Mouse (Mus musculus): ENCODE measurements around the gene Stra6l. TPM values are rescaled to one million over a fixed set of nuclear protein-coding genes. Genes with fewer than 3 reads are reported as not detected.

The Stra6l gene
- polyA plus RNA-seq, 1 experiment = 6.3 TPM

- no peak overlapping the region for H3K27ac ChIP-seq (ENCODE audit: insufficient read depth, low read depth, low read length)
- no peaks in the 10 kb centered on the region for H3K27me3 ChIP-seq (replicated peaks; ENCODE audit: control insufficient read depth, insufficient read depth, low read length)
- DNase-seq = no peak
- H3K4me1 ChIP-seq (ENCODE audit: control insufficient read depth, insufficient read depth, low read length) = peaks cover 4% of the 10 kb centered on the region; the same call in 1 of the 2 replicates
- H3K4me3 ChIP-seq (ENCODE audit: insufficient read depth, low read depth, low read length) = no peak overlapping the region
- WGBS = 88% methylated on average over 2 of the region's 2 CpGs
- no peaks in the 10 kb centered on the region for H3K36me3 ChIP-seq (ENCODE audit: control insufficient read depth, insufficient read depth, low read length)
- no peak for TF ChIP-seq CTCF (conservative IDR thresholded peaks at IDR 0.05; ENCODE audit: insufficient read depth, insufficient read length, low read depth, low read length)
Measured at GRCm38 (mm10) chr4:45846263-45846662, 2.2 kb upstream of the Stra6l start.

GRCm38 (mm10) chr4:45848825-45849156 is 327 bp downstream of the Stra6l start:
- peaks cover 11% of the 10 kb centered on the region; the same call in 1 of the 2 replicates for H3K4me1 ChIP-seq (ENCODE audit: control insufficient read depth, insufficient read depth, low read length)
- DNase-seq = peak; percentile 40
- no peak overlapping the region for H3K27ac ChIP-seq (ENCODE audit: insufficient read depth, low read depth, low read length)
- H3K36me3 ChIP-seq (ENCODE audit: control insufficient read depth, insufficient read depth, low read length) = no peaks in the 10 kb centered on the region
- H3K27me3 ChIP-seq (replicated peaks; ENCODE audit: control insufficient read depth, insufficient read depth, low read length) = no peaks in the 10 kb centered on the region
- no peak overlapping the region for H3K4me3 ChIP-seq (ENCODE audit: insufficient read depth, low read depth, low read length)
- 17% methylated on average over 10 of the region's 10 CpGs for WGBS
- TF ChIP-seq CTCF (conservative IDR thresholded peaks at IDR 0.05; ENCODE audit: insufficient read depth, insufficient read length, low read depth, low read length) (no peak), POLR2A (IDR thresholded peaks at IDR 0.05; ENCODE audit: low read depth, low read length) (no peak)

- 86% methylated on average over 1 of the region's 1 CpGs for WGBS
- H3K27me3 ChIP-seq (replicated peaks; ENCODE audit: control insufficient read depth, insufficient read depth, low read length) = no peaks in the 10 kb centered on the region
- H3K27ac ChIP-seq (ENCODE audit: insufficient read depth, low read depth, low read length) = no peak overlapping the region
- TF ChIP-seq POLR2A (IDR thresholded peaks at IDR 0.05; ENCODE audit: low read depth, low read length) (no peak), CTCF (conservative IDR thresholded peaks at IDR 0.05; ENCODE audit: insufficient read depth, insufficient read length, low read depth, low read length) (no peak)
- no peak overlapping the region for H3K4me3 ChIP-seq (ENCODE audit: insufficient read depth, low read depth, low read length)
- H3K36me3 ChIP-seq (ENCODE audit: control insufficient read depth, insufficient read depth, low read length) = no peaks in the 10 kb centered on the region
- H3K4me1 ChIP-seq (ENCODE audit: control insufficient read depth, insufficient read depth, low read length) = peaks cover 11% of the 10 kb centered on the region; the same call in 1 of the 2 replicates
- DNase-seq = no peak
Measured at GRCm38 (mm10) chr4:45849419-45849818, 955 bp downstream of the Stra6l start.

GRCm38 (mm10) chr4:45851640-45852051 is 3.2 kb downstream of the Stra6l start:
- Histone ChIP-seq H3K4me3 (ENCODE audit: insufficient read depth, low read depth, low read length) (no peak overlapping the region), H3K27ac (ENCODE audit: insufficient read depth, low read depth, low read length) (no peak overlapping the region), H3K36me3 (ENCODE audit: control insufficient read depth, insufficient read depth, low read length) (no peaks in the 10 kb centered on the region), H3K27me3 (replicated peaks; ENCODE audit: control insufficient read depth, insufficient read depth, low read length) (no peaks in the 10 kb centered on the region), H3K4me1 (ENCODE audit: control insufficient read depth, insufficient read depth, low read length) (peaks cover 11% of the 10 kb centered on the region; the same call in 1 of the 2 replicates)
- peak; percentile 91 for DNase-seq
- 28% methylated on average over 3 of the region's 3 CpGs for WGBS
- TF ChIP-seq POLR2A (IDR thresholded peaks at IDR 0.05; ENCODE audit: low read depth, low read length) (no peak), CTCF (conservative IDR thresholded peaks at IDR 0.05; ENCODE audit: insufficient read depth, insufficient read length, low read depth, low read length) (no peak)

GRCm38 (mm10) chr4:45853496-45854246 is 5.2 kb downstream of the Stra6l start:
- 75% methylated on average over 15 of the region's 15 CpGs for WGBS
- no peak overlapping the region for H3K4me3 ChIP-seq (ENCODE audit: insufficient read depth, low read depth, low read length)
- no peaks in the 10 kb centered on the region for H3K27me3 ChIP-seq (replicated peaks; ENCODE audit: control insufficient read depth, insufficient read depth, low read length)
- TF ChIP-seq CTCF (conservative IDR thresholded peaks at IDR 0.05; ENCODE audit: insufficient read depth, insufficient read length, low read depth, low read length) (no peak), POLR2A (IDR thresholded peaks at IDR 0.05; ENCODE audit: low read depth, low read length) (no peak)
- peaks cover 8% of the 10 kb centered on the region; the same call in 1 of the 2 replicates for H3K4me1 ChIP-seq (ENCODE audit: control insufficient read depth, insufficient read depth, low read length)
- H3K36me3 ChIP-seq (ENCODE audit: control insufficient read depth, insufficient read depth, low read length) = no peaks in the 10 kb centered on the region
- no peak overlapping the region for H3K27ac ChIP-seq (ENCODE audit: insufficient read depth, low read depth, low read length)
- no peak for DNase-seq

- WGBS = 47% methylated on average over 19 of the region's 19 CpGs
- no peak overlapping the region for H3K4me3 ChIP-seq (ENCODE audit: insufficient read depth, low read depth, low read length)
- TF ChIP-seq CTCF (conservative IDR thresholded peaks at IDR 0.05; ENCODE audit: insufficient read depth, insufficient read length, low read depth, low read length) (peak; percentile 90), POLR2A (IDR thresholded peaks at IDR 0.05; ENCODE audit: low read depth, low read length) (no peak)
- DNase-seq = peak; percentile 86
- no peaks in the 10 kb centered on the region for H3K27me3 ChIP-seq (replicated peaks; ENCODE audit: control insufficient read depth, insufficient read depth, low read length)
- peaks cover 8% of the 10 kb centered on the region; the same call in 1 of the 2 replicates for H3K4me1 ChIP-seq (ENCODE audit: control insufficient read depth, insufficient read depth, low read length)
- no peaks in the 10 kb centered on the region for H3K36me3 ChIP-seq (ENCODE audit: control insufficient read depth, insufficient read depth, low read length)
- H3K27ac ChIP-seq (ENCODE audit: insufficient read depth, low read depth, low read length) = no peak overlapping the region
Measured at GRCm38 (mm10) chr4:45855803-45856424, 7.5 kb downstream of the Stra6l start.

GRCm38 (mm10) chr4:45861160-45861559 is 12.7 kb downstream of the Stra6l start:
- 71% methylated on average over 5 of the region's 5 CpGs for WGBS
- Histone ChIP-seq H3K4me3 (ENCODE audit: insufficient read depth, low read depth, low read length) (no peak overlapping the region), H3K27ac (ENCODE audit: insufficient read depth, low read depth, low read length) (no peak overlapping the region), H3K27me3 (replicated peaks; ENCODE audit: control insufficient read depth, insufficient read depth, low read length) (no peaks in the 10 kb centered on the region), H3K36me3 (ENCODE audit: control insufficient read depth, insufficient read depth, low read length) (no peaks in the 10 kb centered on the region), H3K4me1 (ENCODE audit: control insufficient read depth, insufficient read depth, low read length) (no peaks in the 10 kb centered on the region)
- TF ChIP-seq CTCF (conservative IDR thresholded peaks at IDR 0.05; ENCODE audit: insufficient read depth, insufficient read length, low read depth, low read length) (no peak), POLR2A (IDR thresholded peaks at IDR 0.05; ENCODE audit: low read depth, low read length) (no peak)
- DNase-seq = no peak
